Comparison of ENCODE assay signal across 8 mouse cellular contexts in genomic region chr7:142580121-142580879, GRCm38 (mm10). TPM values are rescaled to one million over a fixed set of nuclear protein-coding genes. Genes with fewer than 3 reads are reported as not detected.
DNase-seq lines count a peak whose midpoint lies in the region; ATAC-seq and TF ChIP-seq lines count a peak whose summit lies in the region.

No protein-coding gene starts in this region.

- DNase-seq in testis, postnatal 14 days (ENCODE audit: low spot score): no peak
- peak; percentile 70 for DNase-seq in embryonic facial prominence, embryonic 10.5 days (ENCODE audit: low spot score)
- peak; percentile 58 for DNase-seq in stomach, postnatal 0 days (ENCODE audit: low spot score)

- peaks cover 30% of the 10 kb centered on the region for H3K9me3 ChIP-seq in embryonic facial prominence, embryonic 10.5 days
- peaks cover 11% of the 10 kb centered on the region; the same call in 1 of the 2 replicates for H3K9me3 ChIP-seq in heart, embryonic 11.5 days (replicated peaks; ENCODE audit: control insufficient read depth, low read length)
- H3K9me3 ChIP-seq in kidney, embryonic 14.5 days (ENCODE audit: control insufficient read depth, low read length): peaks cover 11% of the 10 kb centered on the region
- H3K9me3 ChIP-seq in limb, embryonic 15.5 days: no peaks in the 10 kb centered on the region
- H3K9me3 ChIP-seq in midbrain, embryonic 15.5 days: no peaks in the 10 kb centered on the region
- no peaks in the 10 kb centered on the region for H3K9me3 ChIP-seq in stomach, postnatal 0 days (ENCODE audit: control insufficient read depth, low read length)

- peaks cover 5% of the 10 kb centered on the region for H3K4me1 ChIP-seq in testis, adult 2 months (ENCODE audit: control insufficient read depth, insufficient read depth, low read length)
- H3K4me1 ChIP-seq in embryonic facial prominence, embryonic 10.5 days: peaks cover 51% of the 10 kb centered on the region
- H3K4me1 ChIP-seq in heart, embryonic 11.5 days (ENCODE audit: control insufficient read depth, insufficient read depth, low read length): peaks cover 16% of the 10 kb centered on the region
- peaks cover 10% of the 10 kb centered on the region; the same call in 1 of the 2 replicates for H3K4me1 ChIP-seq in kidney, embryonic 14.5 days (ENCODE audit: control insufficient read depth, insufficient read depth, low read length)
- peaks cover 20% of the 10 kb centered on the region for H3K4me1 ChIP-seq in limb, embryonic 15.5 days
- H3K4me1 ChIP-seq in midbrain, embryonic 15.5 days: 0 out of 2 replicates have a peak, but pooled peaks cover 9% of the 10 kb centered on the region
- no peaks in the 10 kb centered on the region for H3K4me1 ChIP-seq in stomach, postnatal 0 days (replicated peaks; ENCODE audit: control insufficient read depth, insufficient read depth)

- H3K9ac ChIP-seq in heart, embryonic 11.5 days (ENCODE audit: low read depth, low read length): no peak overlapping the region
- H3K9ac ChIP-seq in kidney, embryonic 14.5 days (ENCODE audit: low read depth, low read length): peak overlapping the region; percentile 0
- H3K9ac ChIP-seq in limb, embryonic 15.5 days: no peak overlapping the region
- H3K9ac ChIP-seq in midbrain, embryonic 15.5 days: no peak overlapping the region
- no peak overlapping the region for H3K9ac ChIP-seq in stomach, postnatal 0 days (ENCODE audit: low read length)

- H3K36me3 ChIP-seq in testis, adult 2 months (ENCODE audit: control insufficient read depth, insufficient read depth, low read length): no peaks in the 10 kb centered on the region
- peaks cover 11% of the 10 kb centered on the region; the same call in 1 of the 2 replicates for H3K36me3 ChIP-seq in embryonic facial prominence, embryonic 10.5 days (replicated peaks)
- H3K36me3 ChIP-seq in heart, embryonic 11.5 days (ENCODE audit: control insufficient read depth, insufficient read depth, low read length): no peaks in the 10 kb centered on the region
- peaks cover 8% of the 10 kb centered on the region; the same call in 1 of the 2 replicates for H3K36me3 ChIP-seq in kidney, embryonic 14.5 days (ENCODE audit: control insufficient read depth, insufficient read depth, low read length)
- H3K36me3 ChIP-seq in limb, embryonic 15.5 days: no peaks in the 10 kb centered on the region
- H3K36me3 ChIP-seq in midbrain, embryonic 15.5 days (replicated peaks): no peaks in the 10 kb centered on the region
- no peaks in the 10 kb centered on the region for H3K36me3 ChIP-seq in stomach, postnatal 0 days (ENCODE audit: control insufficient read depth, insufficient read depth, low read length)

- 50% methylated on average over 26 of the region's 26 CpGs for WGBS in embryonic facial prominence, embryonic 10.5 days
- WGBS in heart, embryonic 11.5 days (ENCODE audit: insufficient replicate concordance): 44% methylated on average over 26 of the region's 26 CpGs
- 52% methylated on average over 26 of the region's 26 CpGs for WGBS in kidney, embryonic 14.5 days
- WGBS in limb, embryonic 15.5 days: 41% methylated on average over 26 of the region's 26 CpGs
- WGBS in midbrain, embryonic 15.5 days: 46% methylated on average over 26 of the region's 26 CpGs
- WGBS in stomach, postnatal 0 days: 46% methylated on average over 26 of the region's 26 CpGs

- H3K4me3 ChIP-seq in testis, adult 2 months (ENCODE audit: control insufficient read depth, low read depth, low read length): no peak overlapping the region
- peak overlapping the region; percentile 49 for H3K4me3 ChIP-seq in embryonic facial prominence, embryonic 10.5 days
- peak overlapping the region; percentile 37 for H3K4me3 ChIP-seq in heart, embryonic 11.5 days (ENCODE audit: low read depth, low read length)
- H3K4me3 ChIP-seq in kidney, embryonic 14.5 days (ENCODE audit: low read length): peak overlapping the region; percentile 6
- H3K4me3 ChIP-seq in limb, embryonic 15.5 days: peak overlapping the region; percentile 16
- H3K4me3 ChIP-seq in midbrain, embryonic 15.5 days: peak overlapping the region; percentile 37
- H3K4me3 ChIP-seq in stomach, postnatal 0 days (ENCODE audit: low read depth, low read length): peak overlapping the region; percentile 26

- H3K4me2 ChIP-seq in heart, embryonic 11.5 days: peak overlapping the region; percentile 66
- peak overlapping the region; percentile 42 for H3K4me2 ChIP-seq in kidney, embryonic 14.5 days (replicated peaks; ENCODE audit: low read depth, low read length)
- peak overlapping the region; percentile 46 for H3K4me2 ChIP-seq in limb, embryonic 15.5 days
- H3K4me2 ChIP-seq in midbrain, embryonic 15.5 days: peak overlapping the region; percentile 67
- H3K4me2 ChIP-seq in stomach, postnatal 0 days (replicated peaks; ENCODE audit: low read depth): peak overlapping the region; percentile 60

- TF ChIP-seq POLR2A in testis, adult 2 months (IDR thresholded peaks at IDR 0.05; ENCODE audit: control insufficient read depth, low read depth, low read length): no peak

- TF ChIP-seq CTCF in testis, adult 2 months (IDR thresholded peaks at IDR 0.05; ENCODE audit: control insufficient read depth, insufficient read depth, insufficient replicate concordance, low read depth, low read length): peak; percentile 41; the same call in 1 of the 2 replicates
- peak; percentile 77 for TF ChIP-seq CTCF in stomach, postnatal 0 days (IDR thresholded peaks at IDR 0.05; ENCODE audit: low read depth)

- H3K27ac ChIP-seq in testis, adult 2 months (ENCODE audit: control insufficient read depth, insufficient read depth, low read depth, low read length): no peak overlapping the region
- peak overlapping the region; percentile 76 for H3K27ac ChIP-seq in embryonic facial prominence, embryonic 10.5 days (replicated peaks)
- no peak overlapping the region for H3K27ac ChIP-seq in heart, embryonic 11.5 days (ENCODE audit: low read depth, low read length)
- H3K27ac ChIP-seq in kidney, embryonic 14.5 days (ENCODE audit: low read depth, low read length): no peak overlapping the region
- H3K27ac ChIP-seq in limb, embryonic 15.5 days: peak overlapping the region; percentile 17; the same call in 1 of the 2 replicates
- no peak overlapping the region for H3K27ac ChIP-seq in midbrain, embryonic 15.5 days
- no peak overlapping the region for H3K27ac ChIP-seq in stomach, postnatal 0 days (replicated peaks)

- no peak for TF ChIP-seq EP300 in stomach, postnatal 0 days (optimal IDR thresholded peaks at IDR 0.05)

- no peaks in the 10 kb centered on the region for H3K27me3 ChIP-seq in testis, adult 2 months (ENCODE audit: control insufficient read depth, insufficient read depth, low read length)
- no peaks in the 10 kb centered on the region for H3K27me3 ChIP-seq in embryonic facial prominence, embryonic 10.5 days (replicated peaks; ENCODE audit: low read depth, poor library complexity, severe bottlenecking)
- H3K27me3 ChIP-seq in heart, embryonic 11.5 days (ENCODE audit: control insufficient read depth, insufficient read depth, low read length): no peaks in the 10 kb centered on the region
- H3K27me3 ChIP-seq in kidney, embryonic 14.5 days (ENCODE audit: control insufficient read depth, insufficient read depth, low read length): no peaks in the 10 kb centered on the region
- no peaks in the 10 kb centered on the region for H3K27me3 ChIP-seq in limb, embryonic 15.5 days
- no peaks in the 10 kb centered on the region for H3K27me3 ChIP-seq in midbrain, embryonic 15.5 days (replicated peaks)
- H3K27me3 ChIP-seq in stomach, postnatal 0 days (ENCODE audit: control insufficient read depth, insufficient read depth, low read length): no peaks in the 10 kb centered on the region

- ATAC-seq in heart, embryonic 11.5 days (replicated peaks; ENCODE audit: insufficient number of reproducible peaks, low FRiP score, low TSS enrichment): no peak
- ATAC-seq in kidney, embryonic 14.5 days (ENCODE audit: low FRiP score, low TSS enrichment): 0 out of 2 replicates have a peak, but pooled peaks have one; percentile 24
- no peak for ATAC-seq in limb, embryonic 15.5 days (ENCODE audit: insufficient number of reproducible peaks, low FRiP score, low TSS enrichment, low read depth)
- peak; percentile 82 for ATAC-seq in midbrain, embryonic 15.5 days (replicated peaks)
- no peak for ATAC-seq in stomach, postnatal 0 days (ENCODE audit: low FRiP score, low TSS enrichment)

RNA-seq across cellular contexts. Expression of gene Mrpl23, which starts 47.8 kb away (rescaled TPM):
- 4.5 and 5.9 TPM in 2 replicates for polyA plus RNA-seq in testis, adult 2 months (2012; rRNA removed)
- polyA plus RNA-seq in embryonic facial prominence, embryonic 10.5 days (2016; fragmentation: Nextera tagmentation; extraction: Ambion mirVana): 18.1 and 22.4 TPM in 2 replicates
- 15.4 and 19.3 TPM in 2 replicates for polyA plus RNA-seq in heart, embryonic 11.5 days (2014; fragmentation: Nextera tagmentation; extraction: Ambion mirVana)
- polyA plus RNA-seq in kidney, embryonic 14.5 days (2014; fragmentation: Nextera tagmentation; extraction: Ambion mirVana): 30.3 and 33.4 TPM in 2 replicates
- polyA plus RNA-seq in limb, embryonic 15.5 days (2015; fragmentation: Nextera tagmentation; extraction: Ambion mirVana): 28.8 and 30.5 TPM in 2 replicates
- 22.4 and 24.0 TPM in 2 replicates for polyA plus RNA-seq in midbrain, embryonic 15.5 days (2015; fragmentation: Nextera tagmentation; extraction: Ambion mirVana)
- polyA plus RNA-seq in stomach, postnatal 0 days (2015; fragmentation: Nextera tagmentation; extraction: Ambion mirVana): 17.7 and 19.4 TPM in 2 replicates

Comparison
In these comparisons a context has a peak if more than half of its experiments do, and no peak if none do; other contexts are left out.
1. H3K27ac ChIP-seq: peak in embryonic facial prominence, embryonic 10.5 days (single experiment) and limb, embryonic 15.5 days (single experiment); none in testis, adult 2 months (single experiment), heart, embryonic 11.5 days (single experiment), kidney, embryonic 14.5 days (single experiment), midbrain, embryonic 15.5 days (single experiment) and stomach, postnatal 0 days (single experiment).
2. ATAC-seq: peak in kidney, embryonic 14.5 days (single experiment) and midbrain, embryonic 15.5 days (single experiment); none in heart, embryonic 11.5 days (single experiment), limb, embryonic 15.5 days (single experiment) and stomach, postnatal 0 days (single experiment).
3. Peak in every context shown above with its lines, with median percentiles within 50 percentile points of each other: H3K4me2 ChIP-seq.